In genomic region chr1:126544471-126544870, GRCm38 (mm10) we compare ENCODE assay signal across 15 mouse cellular contexts.
"Had no signal": no experiment of that assay in that cellular context is flagged by ENCODE, and none has a peak within 500 bp of the region (broad histone marks: within the 10 kb centered on the region; RNA-seq: fewer than 3 reads in every experiment).

No protein-coding gene starts in this region.

- H3K36me3 ChIP-seq: lung, embryonic 15.5 days; midbrain, embryonic 12.5 days; midbrain, embryonic 15.5 days; neural tube, embryonic 12.5 days had no signal

- H3K9ac ChIP-seq: liver, postnatal 0 days; lung, embryonic 15.5 days; midbrain, embryonic 12.5 days; midbrain, embryonic 15.5 days; neural tube, embryonic 12.5 days had no signal

- H3K4me3 ChIP-seq: lung, embryonic 15.5 days; midbrain, embryonic 12.5 days; midbrain, embryonic 15.5 days; neural tube, embryonic 12.5 days had no signal

- H3K27ac ChIP-seq: lung, embryonic 15.5 days; macrophage; midbrain, embryonic 12.5 days; midbrain, embryonic 15.5 days; neural tube, embryonic 12.5 days had no signal

- H3K27me3 ChIP-seq: lung, embryonic 15.5 days; midbrain, embryonic 12.5 days; midbrain, embryonic 15.5 days; neural tube, embryonic 12.5 days had no signal

- H3K4me1 ChIP-seq: lung, embryonic 15.5 days; midbrain, embryonic 12.5 days had no signal

- DNase-seq: liver, postnatal 0 days; lung, adult 2 months; lung, postnatal 14 days; lung, postnatal 36 days; right cerebral cortex, postnatal 14 days; spleen, adult 18-20 months; thymus, adult 18-20 months; thymus, postnatal 14 days; thymus, postnatal 36 days had no signal

- ATAC-seq: liver, postnatal 0 days; lung, postnatal 0 days; midbrain, embryonic 15.5 days had no signal

- H3K4me2 ChIP-seq: lung, embryonic 15.5 days; midbrain, embryonic 12.5 days; midbrain, embryonic 15.5 days; neural tube, embryonic 12.5 days had no signal

- H3K9me3 ChIP-seq: lung, embryonic 15.5 days; midbrain, embryonic 12.5 days; midbrain, embryonic 15.5 days; neural tube, embryonic 12.5 days had no signal
